Mouse (Mus musculus): ENCODE measurements around the gene C5ar1. TPM values are rescaled to one million over a fixed set of nuclear protein-coding genes. Genes with fewer than 3 reads are reported as not detected.

C5ar1 gene
- total RNA-seq, 1 experiment, result not detected

DNA sequence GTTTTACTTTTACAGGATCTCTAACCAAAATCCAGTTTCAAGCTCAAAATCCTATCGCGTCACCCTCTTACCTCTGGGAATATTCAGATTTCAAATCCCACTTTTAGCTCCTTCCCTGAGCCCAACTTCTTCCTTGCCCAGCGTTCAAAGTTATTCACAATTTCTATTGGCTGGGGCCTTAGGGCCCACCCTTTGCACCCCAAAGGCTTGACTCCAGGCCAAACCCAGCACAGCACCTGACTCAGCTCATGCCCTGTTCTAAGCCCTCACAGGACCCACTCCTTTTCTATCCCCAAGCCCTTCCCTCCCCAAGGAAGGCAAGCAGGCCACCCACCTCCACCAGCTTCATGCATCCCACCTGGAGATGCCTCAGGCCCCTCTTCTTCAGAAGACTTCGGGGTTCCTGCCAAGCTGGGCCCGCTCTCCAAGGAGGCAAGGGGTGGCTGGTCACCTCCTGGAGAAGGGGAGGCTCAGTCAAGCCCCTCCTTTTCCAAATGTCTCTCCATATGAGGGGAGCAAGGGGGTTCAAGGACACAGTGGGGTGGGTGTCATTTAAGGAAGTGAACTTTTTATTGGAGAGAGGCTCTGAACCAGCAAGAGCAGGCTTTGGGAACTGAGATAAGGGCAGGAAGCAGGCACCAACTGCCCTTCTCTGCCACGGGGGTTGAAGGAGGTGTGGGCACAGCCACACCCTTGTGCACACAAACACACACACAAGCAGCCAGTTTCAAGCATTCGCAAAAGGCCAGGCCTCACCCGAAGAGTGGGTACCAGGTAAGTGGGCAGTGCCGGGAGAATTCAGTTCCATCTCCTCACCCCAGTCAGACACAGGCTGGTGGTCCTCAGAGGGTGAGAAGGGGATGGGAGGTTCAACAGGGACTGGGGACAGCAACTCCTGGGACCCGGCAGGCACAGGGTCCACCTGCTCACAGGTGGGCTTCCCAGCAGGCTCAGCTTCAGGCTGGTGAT lies 15.9 kb upstream of the C5ar1 start:
- TF ChIP-seq ZC3H11A (IDR thresholded peaks at IDR 0.05; ENCODE audit: borderline replicate concordance, low read depth, low read length) (no peak), ZNF384 (IDR thresholded peaks at IDR 0.05; ENCODE audit: low read depth, low read length) (no peak), HCFC1 (IDR thresholded peaks at IDR 0.05; ENCODE audit: borderline replicate concordance, insufficient read depth, low read length) (no peak), MAFK (IDR thresholded peaks at IDR 0.05; ENCODE audit: insufficient read depth, low read depth, low read length) (no peak), CHD2 (IDR thresholded peaks at IDR 0.05; ENCODE audit: low read depth, low read length) (no peak)
- DNase-seq (ENCODE audit: low read depth, low spot score), result no peak
- in situ Hi-C loops (cut with MboI; ENCODE audit: low sequenced_read_pairs in 2 of 2, unreplicated experiment in 2 of 2), result loop anchor here in 1 of 2 experiments (25.0 kb wide), 1 partner anchor 313 kb away; the partner anchor contains the start of gene Ehd2
- peaks cover 0 to 4% of the 10 kb centered on the region in 2 experiments; a peak in 1 of 4 replicates for H3K4me1 ChIP-seq (ENCODE audit: control insufficient read depth in 2 of 2, insufficient read depth in 2 of 2, low read length in 2 of 2, poor library complexity in 1 of 2)
- H3K4me3 ChIP-seq (ENCODE audit: insufficient read depth in 1 of 2, low read depth in 1 of 2, low read length in 2 of 2, poor library complexity in 1 of 2, severe bottlenecking in 1 of 2), result no peak overlapping the region; a peak in 1 of 4 replicates
- H3K9me3 ChIP-seq (ENCODE audit: control insufficient read depth, insufficient read depth, low read depth, low read length), result no peaks in the 10 kb centered on the region
- H3K36me3 ChIP-seq (ENCODE audit: control insufficient read depth, insufficient read depth, low read length, poor library complexity, severe bottlenecking), result peaks cover 22% of the 10 kb centered on the region
- H3K27ac ChIP-seq (ENCODE audit: insufficient read depth, low read depth, low read length, poor library complexity, severe bottlenecking), result no peak overlapping the region
- H3K9ac ChIP-seq (ENCODE audit: insufficient read depth, low read depth, low read length, poor library complexity, severe bottlenecking), result 0 out of 2 replicates have a peak overlapping the region, but pooled peaks have one; percentile 9

DNA sequence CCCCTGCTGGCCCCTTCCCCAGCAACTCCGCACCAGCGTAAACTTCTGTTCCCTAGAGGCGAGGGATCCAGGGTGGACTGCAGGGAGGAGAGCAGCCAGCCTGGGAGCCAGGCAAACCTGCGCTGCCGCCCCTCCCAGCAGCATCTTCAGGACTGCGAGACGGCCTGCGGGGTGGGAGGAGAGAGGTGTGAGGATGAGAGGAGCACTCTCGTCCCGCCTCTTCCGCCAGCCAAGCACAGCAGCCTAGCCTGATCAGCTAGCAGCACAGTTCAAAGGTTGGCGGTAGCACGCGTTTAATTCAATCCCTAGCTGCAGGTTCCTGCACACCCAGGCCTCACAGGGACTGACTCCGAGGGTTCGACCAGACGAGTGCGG lies 14.4 kb upstream of the C5ar1 start:
- 0 out of 2 replicates have a peak, but pooled peaks have one; percentile 12 for TF ChIP-seq HCFC1 (IDR thresholded peaks at IDR 0.05; ENCODE audit: borderline replicate concordance, insufficient read depth, low read length)
- TF ChIP-seq ZC3H11A (IDR thresholded peaks at IDR 0.05; ENCODE audit: borderline replicate concordance, low read depth, low read length), result no peak
- H3K27ac ChIP-seq (ENCODE audit: insufficient read depth, low read depth, low read length, poor library complexity, severe bottlenecking), result peak overlapping the region; percentile 71

DNA sequence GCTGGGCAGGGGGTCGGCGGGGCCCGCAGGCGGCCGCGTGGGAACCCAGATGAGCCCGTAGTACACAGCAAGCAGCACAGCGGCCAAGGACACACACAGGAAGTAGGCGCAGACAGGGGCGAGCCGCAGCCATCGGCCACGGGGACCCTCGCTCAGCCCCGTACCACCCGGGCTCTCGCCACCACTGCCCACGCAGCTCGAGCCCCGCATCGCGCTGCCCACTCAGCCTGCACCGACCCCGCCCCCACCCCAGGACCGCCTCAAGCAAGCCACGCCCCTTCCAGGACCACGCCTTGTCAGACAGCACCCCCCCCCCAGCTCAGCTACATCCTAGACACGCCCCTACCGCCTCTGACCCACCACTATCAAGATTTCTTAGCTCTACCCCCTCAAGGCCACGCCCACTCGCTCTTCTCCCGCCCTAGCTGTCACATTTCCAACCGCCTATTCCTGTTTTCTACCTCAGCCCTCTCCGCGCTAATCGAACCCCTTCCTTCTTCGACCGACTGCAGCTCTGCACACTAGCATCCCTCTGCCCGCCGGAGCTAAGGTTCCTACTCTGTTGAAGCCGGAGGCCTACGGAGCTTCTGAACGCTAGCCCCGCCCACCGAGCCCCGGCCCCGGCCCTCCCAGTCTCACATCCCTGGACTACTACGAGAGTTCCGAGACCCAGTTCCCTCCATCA lies 13.9 kb upstream of the C5ar1 start, which contains the start of gene Inafm1:
TSS of gene Inafm1 (minus strand) at position 537 of the 685 bp plus-strand sequence.
- no peaks in the 10 kb centered on the region for H3K9me3 ChIP-seq (ENCODE audit: control insufficient read depth, insufficient read depth, low read depth, low read length)
- H3K4me3 ChIP-seq (ENCODE audit: insufficient read depth in 1 of 2, low read depth in 1 of 2, low read length in 2 of 2, poor library complexity in 1 of 2, severe bottlenecking in 1 of 2), result peak within 1 kb of the TSS; percentile 82 to 89
- DNase-seq (ENCODE audit: low read depth, low spot score), result peak; percentile 90
- peak within 1 kb of the TSS; percentile 76 for H3K9ac ChIP-seq (ENCODE audit: insufficient read depth, low read depth, low read length, poor library complexity, severe bottlenecking)
- in situ Hi-C loops (cut with MboI; ENCODE audit: low sequenced_read_pairs in 2 of 2, unreplicated experiment in 2 of 2), result loop anchor here in 1 of 2 experiments (25.0 kb wide), 1 partner anchor 311 kb away; the partner anchor contains the start of gene Ehd2
- peak within 1 kb of the TSS; percentile 71 for H3K27ac ChIP-seq (ENCODE audit: insufficient read depth, low read depth, low read length, poor library complexity, severe bottlenecking)
- no peak for TF ChIP-seq MAFK (IDR thresholded peaks at IDR 0.05; ENCODE audit: insufficient read depth, low read depth, low read length)
- TF ChIP-seq ZNF384 (IDR thresholded peaks at IDR 0.05; ENCODE audit: low read depth, low read length), result no peak
- no peak for TF ChIP-seq ZC3H11A (IDR thresholded peaks at IDR 0.05; ENCODE audit: borderline replicate concordance, low read depth, low read length)
- TF ChIP-seq HCFC1 (IDR thresholded peaks at IDR 0.05; ENCODE audit: borderline replicate concordance, insufficient read depth, low read length), result peak; percentile 9; the same call in 1 of the 2 replicates
- TF ChIP-seq CHD2 (IDR thresholded peaks at IDR 0.05; ENCODE audit: low read depth, low read length), result no peak
- H3K4me1 ChIP-seq (ENCODE audit: control insufficient read depth in 2 of 2, insufficient read depth in 2 of 2, low read length in 2 of 2, poor library complexity in 1 of 2), result peaks cover 0 to 4% of the 10 kb centered on the region in 2 experiments; a peak in 1 of 4 replicates
- H3K36me3 ChIP-seq (ENCODE audit: control insufficient read depth, insufficient read depth, low read length, poor library complexity, severe bottlenecking), result peaks cover 20% of the 10 kb centered on the region

More for the DNA sequence above, 14.4 kb upstream of the C5ar1 start:
- H3K4me3 ChIP-seq (ENCODE audit: insufficient read depth in 1 of 2, low read depth in 1 of 2, low read length in 2 of 2, poor library complexity in 1 of 2, severe bottlenecking in 1 of 2), result peak overlapping the region; percentile 82 to 89
- no peaks in the 10 kb centered on the region for H3K9me3 ChIP-seq (ENCODE audit: control insufficient read depth, insufficient read depth, low read depth, low read length)
- peaks cover 0 to 4% of the 10 kb centered on the region in 2 experiments; a peak in 1 of 4 replicates for H3K4me1 ChIP-seq (ENCODE audit: control insufficient read depth in 2 of 2, insufficient read depth in 2 of 2, low read length in 2 of 2, poor library complexity in 1 of 2)
- peaks cover 22% of the 10 kb centered on the region for H3K36me3 ChIP-seq (ENCODE audit: control insufficient read depth, insufficient read depth, low read length, poor library complexity, severe bottlenecking)
- peak overlapping the region; percentile 76 for H3K9ac ChIP-seq (ENCODE audit: insufficient read depth, low read depth, low read length, poor library complexity, severe bottlenecking)
- in situ Hi-C loops (cut with MboI; ENCODE audit: low sequenced_read_pairs in 2 of 2, unreplicated experiment in 2 of 2), result loop anchor here in 1 of 2 experiments (25.0 kb wide), 1 partner anchor 311 kb away; the partner anchor contains the start of gene Ehd2
- peak; percentile 73 for DNase-seq (ENCODE audit: low read depth, low spot score)

DNA sequence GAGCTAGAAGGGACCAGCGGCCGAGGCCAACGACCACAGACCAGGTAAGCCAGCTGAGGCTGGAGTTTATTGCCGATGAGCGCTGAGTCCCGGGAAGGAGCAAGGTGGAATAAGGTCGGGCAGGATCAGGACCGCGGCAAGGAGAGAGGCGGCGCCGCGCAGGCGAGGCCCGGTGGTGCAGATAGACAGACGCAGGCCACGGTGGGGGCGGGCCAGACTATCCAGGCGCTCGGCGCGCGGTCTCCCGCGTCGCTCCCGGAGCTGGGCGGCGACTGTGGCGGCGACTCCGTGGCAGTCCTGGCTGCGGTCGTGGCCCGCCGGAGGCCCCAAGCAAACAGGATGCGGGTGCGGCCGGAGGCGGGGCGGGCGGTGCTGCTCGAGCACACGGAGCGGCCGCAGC lies 13.3 kb upstream of the C5ar1 start:
- in situ Hi-C loops (cut with MboI; ENCODE audit: low sequenced_read_pairs in 2 of 2, unreplicated experiment in 2 of 2), result loop anchor here in 1 of 2 experiments (25.0 kb wide), 1 partner anchor 310 kb away; the partner anchor contains the start of gene Ehd2
- 0 out of 2 replicates have a peak overlapping the region, but pooled peaks have one; percentile 34 for H3K27ac ChIP-seq (ENCODE audit: insufficient read depth, low read depth, low read length, poor library complexity, severe bottlenecking)

More for the DNA sequence above, 13.3 kb upstream of the C5ar1 start:
- no peaks in the 10 kb centered on the region for H3K9me3 ChIP-seq (ENCODE audit: control insufficient read depth, insufficient read depth, low read depth, low read length)
- peaks cover 19% of the 10 kb centered on the region for H3K36me3 ChIP-seq (ENCODE audit: control insufficient read depth, insufficient read depth, low read length, poor library complexity, severe bottlenecking)
- no peak for DNase-seq (ENCODE audit: low read depth, low spot score)
- peak overlapping the region; percentile 82 to 89 for H3K4me3 ChIP-seq (ENCODE audit: insufficient read depth in 1 of 2, low read depth in 1 of 2, low read length in 2 of 2, poor library complexity in 1 of 2, severe bottlenecking in 1 of 2)
- H3K9ac ChIP-seq (ENCODE audit: insufficient read depth, low read depth, low read length, poor library complexity, severe bottlenecking), result peak overlapping the region; percentile 74
- H3K4me1 ChIP-seq (ENCODE audit: control insufficient read depth in 2 of 2, insufficient read depth in 2 of 2, low read length in 2 of 2, poor library complexity in 1 of 2), result peaks cover 0 to 4% of the 10 kb centered on the region in 2 experiments; a peak in 1 of 4 replicates
- TF ChIP-seq ZC3H11A (IDR thresholded peaks at IDR 0.05; ENCODE audit: borderline replicate concordance, low read depth, low read length) (no peak), HCFC1 (IDR thresholded peaks at IDR 0.05; ENCODE audit: borderline replicate concordance, insufficient read depth, low read length) (0 out of 2 replicates have a peak, but pooled peaks have one; percentile 9)

Measured in ES-E14 (cell line).